Mouse (Mus musculus) liver, embryonic 11.5 days (tissue): ENCODE measurements around the gene Dennd1a. TPM values are rescaled to one million over a fixed set of nuclear protein-coding genes. Genes with fewer than 3 reads are reported as not detected.

Source experiments
- ATAC-seq: fragments of 200-750 bp; cut with Nextera tagmentation; replicated peaks from 2 replicates; pipeline ENCODE4 v1.8.0; 2017; ENCODE audit warnings: moderate number of reproducible peaks, mild to moderate bottlenecking, moderate TSS enrichment, moderate library complexity; ENCODE audit not compliant: low FRiP score
- DNase-seq: peaks from one replicate; pipeline ENCODE4 v3.0.0-alpha.2; 2017; ENCODE audit warnings: low spot score
- H3K27ac ChIP-seq: fragments of 300-500 bp; sonication (generic); 2 replicates; pipeline ENCODE4 v1.5.1; 2014; ENCODE audit warnings: mild to moderate bottlenecking, low read depth, low read length, control low read depth
- H3K27me3 ChIP-seq: fragments of 300-500 bp; sonication (generic); replicated peaks from 2 replicates; pipeline ENCODE4 v1.6.1; 2014; ENCODE audit warnings: low read length, mixed read lengths; ENCODE audit not compliant: control insufficient read depth, insufficient read depth
- H3K36me3 ChIP-seq: fragments of 300-500 bp; sonication (generic); 2 replicates; pipeline ENCODE4 v1.6.1; 2014; ENCODE audit warnings: mild to moderate bottlenecking, low read length, moderate library complexity, mixed read lengths; ENCODE audit not compliant: control insufficient read depth, insufficient read depth
- H3K4me1 ChIP-seq: fragments of 300-500 bp; sonication (generic); replicated peaks from 2 replicates; pipeline ENCODE4 v1.6.1; 2014; ENCODE audit warnings: low read length, mixed read lengths; ENCODE audit not compliant: control insufficient read depth, insufficient read depth
- H3K4me2 ChIP-seq: fragments of 300-500 bp; sonication (generic); 2 replicates; pipeline ENCODE4 v1.6.1; 2014; ENCODE audit warnings: mild to moderate bottlenecking, control low read depth, moderate library complexity
- H3K4me3 ChIP-seq: fragments of 300-500 bp; sonication (generic); 2 replicates; pipeline ENCODE4 v1.5.1; 2014; ENCODE audit warnings: low read depth, low read length, control low read depth
- H3K9ac ChIP-seq: fragments of 300-500 bp; sonication (generic); 2 replicates; pipeline ENCODE4 v1.6.1; 2014; ENCODE audit warnings: low read depth, low read length, control low read depth
- H3K9me3 ChIP-seq: fragments of 300-500 bp; sonication (generic); 2 replicates; pipeline ENCODE4 v1.6.1; 2016; ENCODE audit warnings: low read length, inconsistent platforms, mixed read lengths; ENCODE audit not compliant: control insufficient read depth
- WGBS: fragments of 180-500 bp; shearing (Covaris S2); extraction: QIAGEN DNeasy Blood & Tissue Kit; methylation state at CpG from one replicate; pipeline ENCODE4 v1.1.7; 2014; 5-methylcytosine and 5-hydroxymethylcytosine counted together
- polyA plus RNA-seq: library from polyadenylated mRNA; unstranded; fragments of >200 nt; fragmentation: Nextera tagmentation; extraction: Ambion mirVana; gene quantifications from 2 replicates; pipeline ENCODE4 v1.2.1, GENCODE M21; 2014

Dennd1a gene
- polyA plus RNA-seq, 1 experiment from 2014 or later = 10.6 TPM

DNA sequence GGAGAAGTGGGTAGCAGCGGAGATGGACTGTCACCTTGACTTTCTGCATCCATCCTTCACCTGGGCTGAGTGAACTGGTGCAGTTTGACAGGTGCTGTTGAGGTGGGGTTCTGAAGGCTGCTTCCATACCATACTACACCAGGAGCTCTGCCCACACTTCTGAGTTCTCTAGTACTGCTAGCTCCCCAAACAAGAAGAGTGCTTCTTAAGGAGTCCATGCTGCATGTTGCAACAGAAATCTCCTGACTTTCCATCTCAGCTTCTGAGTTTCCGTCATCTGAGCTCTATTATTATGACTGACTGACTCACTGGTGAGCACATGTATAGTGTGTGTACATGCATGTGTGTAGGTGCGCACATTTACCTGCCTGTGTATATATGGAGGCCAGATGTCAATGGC is 449.6 kb downstream of the Dennd1a start:
- Histone ChIP-seq H3K27ac (no peak overlapping the region), H3K4me3 (no peak overlapping the region), H3K4me2 (no peak overlapping the region), H3K36me3 (no peaks in the 10 kb centered on the region; the same call in 1 of the 2 replicates), H3K9me3 (no peaks in the 10 kb centered on the region), H3K27me3 (no peaks in the 10 kb centered on the region), H3K4me1 (peaks cover 2% of the 10 kb centered on the region; the same call in 1 of the 2 replicates), H3K9ac (no peak overlapping the region)
- no peak for DNase-seq
- WGBS = 90% methylated on average over 3 of the region's 3 CpGs
- ATAC-seq = no peak

DNA sequence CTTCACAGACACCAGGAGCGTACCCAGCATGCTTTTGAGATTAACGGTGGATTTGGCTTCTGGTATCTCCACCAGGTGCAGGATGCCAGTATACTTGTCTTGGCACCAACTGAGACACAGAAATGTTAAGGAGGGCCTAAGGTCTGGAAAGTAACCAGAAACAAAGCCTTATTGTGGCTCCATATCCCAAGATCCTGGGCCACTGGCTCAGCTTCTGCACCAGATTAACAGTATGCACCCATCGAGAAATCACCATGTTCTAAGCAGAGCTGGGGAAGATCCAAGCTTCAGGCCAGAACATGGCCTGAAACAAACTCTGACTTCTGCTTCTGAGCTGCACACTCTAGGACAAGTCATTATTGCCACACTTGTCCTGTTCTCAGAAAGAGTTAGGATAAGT is 450.3 kb downstream of the Dennd1a start:
- Histone ChIP-seq H3K4me2 (no peak overlapping the region), H3K36me3 (no peaks in the 10 kb centered on the region; the same call in 1 of the 2 replicates), H3K4me3 (no peak overlapping the region), H3K27ac (no peak overlapping the region), H3K9me3 (no peaks in the 10 kb centered on the region), H3K4me1 (no peaks in the 10 kb centered on the region), H3K9ac (no peak overlapping the region), H3K27me3 (no peaks in the 10 kb centered on the region)
- 87% methylated on average over 3 of the region's 3 CpGs for WGBS
- DNase-seq = no peak
- ATAC-seq = no peak

DNA sequence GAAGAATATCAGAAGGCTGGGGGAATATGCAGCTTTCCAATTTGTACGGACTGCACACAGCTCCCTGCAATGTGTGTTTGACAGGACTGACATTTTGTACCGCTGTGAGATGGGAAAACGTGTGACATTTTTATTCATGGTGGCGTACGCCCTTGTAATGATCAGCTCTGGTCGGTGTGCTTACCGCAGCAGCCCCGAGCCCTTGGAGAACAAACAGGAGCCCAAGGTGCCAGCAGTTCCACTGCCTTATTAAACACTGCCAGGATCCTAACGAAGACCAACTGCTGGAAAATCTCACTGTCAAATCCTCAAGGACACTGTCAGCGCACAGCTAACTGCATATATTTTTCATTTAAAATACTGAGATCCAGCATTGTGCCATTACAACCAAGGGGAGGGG is 454.9 kb downstream of the Dennd1a start:
- DNase-seq (no peak), ATAC-seq (no peak)
- WGBS = 78% methylated on average over 10 of the region's 10 CpGs
- Histone ChIP-seq H3K27ac (no peak overlapping the region), H3K4me1 (no peaks in the 10 kb centered on the region), H3K4me2 (no peak overlapping the region), H3K9ac (no peak overlapping the region), H3K36me3 (no peaks in the 10 kb centered on the region), H3K4me3 (no peak overlapping the region), H3K9me3 (no peaks in the 10 kb centered on the region), H3K27me3 (no peaks in the 10 kb centered on the region)

DNA sequence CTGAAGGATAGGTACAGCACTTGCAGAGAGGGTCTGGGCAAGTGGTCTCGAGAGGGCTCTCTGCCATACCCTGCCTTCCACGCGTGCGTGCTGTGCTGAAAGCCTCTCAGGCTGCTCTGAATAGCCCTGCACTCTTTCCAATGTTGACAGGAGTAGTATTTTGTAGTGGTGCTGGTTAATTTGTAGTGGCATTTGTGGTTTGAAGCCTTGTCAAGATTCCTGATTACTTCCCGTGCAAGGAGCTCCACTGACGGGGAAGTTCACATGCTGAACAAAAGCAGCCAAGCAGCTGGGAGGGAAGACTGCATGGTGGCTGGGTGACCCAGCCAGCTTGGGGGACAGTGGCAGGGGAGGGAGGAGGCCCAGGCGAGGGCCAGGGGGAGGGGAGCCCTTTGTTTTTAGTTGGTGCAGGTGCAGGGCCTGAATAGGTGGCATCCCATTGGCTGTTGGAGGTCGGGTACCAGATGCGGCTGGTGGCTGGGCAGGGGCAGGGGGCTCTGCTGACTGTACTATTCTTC is 457.4 kb downstream of the Dennd1a start:
- Histone ChIP-seq H3K27me3 (no peaks in the 10 kb centered on the region), H3K27ac (no peak overlapping the region), H3K4me1 (no peaks in the 10 kb centered on the region), H3K36me3 (0 out of 2 replicates have a peak, but pooled peaks cover 1% of the 10 kb centered on the region), H3K4me3 (no peak overlapping the region), H3K9ac (no peak overlapping the region), H3K4me2 (no peak overlapping the region), H3K9me3 (no peaks in the 10 kb centered on the region)
- 63% methylated on average over 9 of the region's 9 CpGs for WGBS
- no peak for DNase-seq
- ATAC-seq = no peak

DNA sequence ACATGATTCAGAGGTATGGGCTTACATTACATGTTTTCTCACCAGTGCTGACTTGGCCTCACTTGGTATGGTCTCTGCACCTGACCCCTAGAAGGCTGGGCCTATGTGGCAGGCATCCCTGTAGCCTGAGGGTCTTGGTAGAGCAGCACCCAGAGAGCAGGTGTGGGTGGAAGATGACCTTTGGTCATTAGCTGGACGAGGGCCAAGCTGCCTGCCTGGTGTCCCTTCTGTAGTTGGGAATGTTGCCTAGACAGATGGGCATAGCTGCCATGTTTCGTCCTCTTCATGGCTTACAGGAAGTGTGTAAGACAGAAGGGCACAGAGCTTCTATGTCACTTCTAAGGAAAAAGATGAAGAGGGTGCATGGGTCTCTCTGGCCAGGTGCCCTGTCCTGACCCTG is 463.4 kb downstream of the Dennd1a start:
- no peak overlapping the region for H3K27ac ChIP-seq
- H3K36me3 ChIP-seq = 0 out of 2 replicates have a peak, but pooled peaks cover 3% of the 10 kb centered on the region
- no peak overlapping the region for H3K9ac ChIP-seq
- ATAC-seq (no peak), DNase-seq (no peak)
- 85% methylated on average over 2 of the region's 2 CpGs for WGBS
- no peaks in the 10 kb centered on the region for H3K27me3 ChIP-seq
- H3K4me2 ChIP-seq = no peak overlapping the region
- H3K4me1 ChIP-seq = no peaks in the 10 kb centered on the region
- H3K9me3 ChIP-seq = no peaks in the 10 kb centered on the region
- no peak overlapping the region for H3K4me3 ChIP-seq

DNA sequence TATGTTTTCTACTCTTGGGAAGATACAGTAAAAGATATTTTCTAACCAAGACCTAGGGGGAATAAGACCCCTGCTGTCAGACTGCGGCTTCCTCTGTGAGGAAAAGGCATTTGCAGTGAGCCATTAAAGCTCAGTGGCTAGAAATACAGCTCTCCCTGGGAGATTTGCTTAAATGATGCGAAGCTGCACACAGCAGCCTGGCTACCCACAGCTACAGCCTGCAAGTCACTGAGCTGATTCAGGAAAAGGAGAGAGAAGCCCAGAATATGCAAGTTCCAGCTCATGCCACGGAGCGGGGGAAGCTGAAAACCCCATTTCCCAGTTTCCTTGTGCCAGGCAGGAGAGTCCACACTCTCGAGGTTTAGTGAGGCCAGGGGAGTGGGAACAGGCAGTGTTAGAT is 465.1 kb downstream of the Dennd1a start:
- Histone ChIP-seq H3K9me3 (no peaks in the 10 kb centered on the region), H3K27me3 (no peaks in the 10 kb centered on the region), H3K4me1 (no peaks in the 10 kb centered on the region), H3K4me3 (no peak overlapping the region), H3K36me3 (0 out of 2 replicates have a peak, but pooled peaks cover 3% of the 10 kb centered on the region), H3K27ac (no peak overlapping the region), H3K4me2 (no peak overlapping the region), H3K9ac (no peak overlapping the region)
- 82% methylated on average over 5 of the region's 5 CpGs for WGBS
- DNase-seq (no peak), ATAC-seq (no peak)

DNA sequence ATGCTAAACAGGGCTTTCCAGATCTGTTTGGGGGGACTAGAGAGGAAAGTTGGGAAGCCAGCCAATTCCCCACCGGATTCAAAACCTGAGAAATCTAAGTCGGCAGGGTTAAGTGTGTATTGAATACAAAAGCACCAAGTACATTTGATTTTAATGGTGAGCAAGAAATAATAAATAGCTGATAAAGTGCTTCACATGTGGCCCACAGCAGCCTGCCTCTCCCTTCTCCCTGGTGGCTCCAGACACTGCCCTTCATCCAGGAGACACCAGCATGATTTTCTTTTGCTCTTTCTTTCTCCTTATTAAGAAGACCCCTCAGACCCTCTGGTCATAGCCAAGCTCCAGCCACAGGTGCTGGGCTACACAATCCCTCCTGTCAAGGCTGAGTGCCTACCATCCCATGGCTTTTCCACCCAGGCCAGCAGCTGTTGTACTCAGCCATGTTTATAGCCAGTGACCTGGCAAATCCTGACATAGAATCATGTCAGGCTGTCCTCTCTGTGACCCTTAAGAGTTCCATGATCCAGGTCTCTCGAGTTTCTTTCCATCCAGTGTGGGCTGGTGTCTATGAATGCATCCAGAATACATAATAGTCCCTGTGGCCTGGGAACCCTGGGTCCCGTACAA is 467.6 kb downstream of the Dennd1a start:
- Histone ChIP-seq H3K27ac (no peak overlapping the region), H3K9ac (no peak overlapping the region), H3K27me3 (no peaks in the 10 kb centered on the region), H3K4me1 (no peaks in the 10 kb centered on the region), H3K4me3 (no peak overlapping the region), H3K4me2 (no peak overlapping the region), H3K36me3 (no peaks in the 10 kb centered on the region), H3K9me3 (no peaks in the 10 kb centered on the region)
- no peak for ATAC-seq
- 67% methylated on average over 4 of the region's 4 CpGs for WGBS
- no peak for DNase-seq

DNA sequence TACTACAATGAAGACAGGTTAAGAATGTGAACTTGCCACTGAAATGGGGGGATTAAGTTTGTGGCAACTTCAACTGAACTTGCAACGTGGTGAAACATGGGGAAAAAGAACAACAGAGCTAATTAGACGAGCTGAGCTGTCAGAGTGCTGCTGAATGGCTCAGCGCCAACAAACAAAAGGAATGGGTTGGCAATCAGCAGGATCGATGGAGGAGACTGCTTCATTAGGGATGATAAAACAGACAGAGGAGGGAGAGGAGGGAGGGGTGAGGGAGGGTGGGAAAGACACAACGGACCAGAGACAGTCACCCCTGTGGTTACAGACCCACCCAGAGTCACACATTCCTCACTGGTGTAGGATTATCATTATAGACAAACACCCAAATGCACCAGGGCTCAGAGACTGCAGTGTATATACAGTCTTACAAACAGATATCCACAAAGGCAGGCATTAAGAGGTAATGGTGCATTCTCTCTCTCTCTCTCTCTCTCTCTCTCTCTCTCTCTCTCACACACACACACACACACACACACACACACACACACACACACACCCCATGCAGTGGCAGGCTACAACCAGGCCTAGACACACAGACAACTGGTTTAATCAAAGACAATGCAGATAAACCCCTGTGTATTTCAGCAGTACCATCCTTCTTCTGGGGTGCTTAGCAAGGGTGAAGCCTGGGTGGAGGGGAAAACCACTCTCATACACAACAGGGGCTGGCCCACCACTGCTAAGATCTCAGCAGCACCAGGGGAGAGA is 468.2 kb downstream of the Dennd1a start:
- H3K4me1 ChIP-seq = no peaks in the 10 kb centered on the region
- H3K36me3 ChIP-seq = no peaks in the 10 kb centered on the region
- no peak overlapping the region for H3K9ac ChIP-seq
- H3K27ac ChIP-seq = no peak overlapping the region
- H3K4me2 ChIP-seq = no peak overlapping the region
- ATAC-seq = no peak
- no peaks in the 10 kb centered on the region for H3K9me3 ChIP-seq
- H3K4me3 ChIP-seq = no peak overlapping the region
- 37% methylated on average over 5 of the region's 5 CpGs for WGBS
- DNase-seq = no peak
- H3K27me3 ChIP-seq = no peaks in the 10 kb centered on the region
